In the genomic region with DNA sequence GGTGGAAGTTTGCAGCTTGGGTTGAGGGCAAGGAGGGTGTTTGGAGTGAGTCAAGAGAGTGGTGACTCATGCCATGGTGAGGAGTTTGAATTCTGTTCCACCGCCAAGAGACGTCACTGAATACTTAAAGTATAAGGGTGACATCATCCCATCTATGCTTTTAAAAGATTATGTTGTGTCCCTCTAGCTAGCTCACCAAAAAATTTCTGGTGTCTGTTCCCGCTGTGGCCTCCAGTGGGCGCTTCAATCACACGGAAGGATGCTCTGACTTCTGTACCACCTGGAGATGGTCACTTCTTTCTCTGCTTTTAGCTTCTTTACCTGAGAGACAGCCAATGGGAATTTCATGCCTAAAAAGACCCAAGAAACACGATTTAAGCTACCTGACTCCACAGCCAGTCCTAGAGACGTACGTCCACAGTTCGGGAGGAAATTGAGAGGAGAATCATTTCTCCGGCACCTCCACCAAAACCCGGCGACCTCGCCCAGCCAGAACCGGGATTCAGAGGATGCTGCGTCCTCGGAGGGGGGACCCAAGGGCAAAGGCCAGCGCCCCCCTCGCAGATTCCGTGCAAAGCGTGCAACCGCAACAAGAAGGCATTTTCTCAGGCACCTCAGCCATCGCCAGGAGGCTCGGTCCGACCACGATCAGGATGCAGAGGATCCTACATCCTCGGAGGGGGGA, we compare ENCODE assay signal across 8 mouse cellular contexts. TPM values are rescaled to one million over a fixed set of nuclear protein-coding genes. Genes with fewer than 3 reads are reported as not detected.
DNase-seq lines count a peak whose midpoint lies in the region; ATAC-seq and TF ChIP-seq lines count a peak whose summit lies in the region.

No protein-coding gene starts in this region.

- no peak for TF ChIP-seq POLR2A in liver, adult 2 months (IDR thresholded peaks at IDR 0.05; ENCODE audit: extremely low read depth, insufficient read depth, low read length)
- TF ChIP-seq POLR2A in myocyte (IDR thresholded peaks at IDR 0.05; ENCODE audit: insufficient read length, low read depth): no peak

- intact Hi-C loops in gastrocnemius, postnatal 14 days (cut with DNase I; ENCODE audit: low total_unique reads): loop anchor here (5.0 kb wide), 1 partner anchor 112 kb away; no protein-coding TSS in a partner anchor

- H3K79me2 ChIP-seq in liver, adult 2 months (ENCODE audit: control insufficient read depth, insufficient read depth, low read length): no peaks in the 10 kb centered on the region; the same call in 1 of the 2 replicates
- H3K79me2 ChIP-seq in myocyte (ENCODE audit: control insufficient read depth, insufficient read depth): peaks cover 21% of the 10 kb centered on the region

- WGBS in liver, adult 2 months: 8% methylated on average over 26 of the region's 26 CpGs
- WGBS in stomach, postnatal 0 days: 3% methylated on average over 26 of the region's 26 CpGs

- H3K4me2 ChIP-seq in myocyte (ENCODE audit: low read depth): peak overlapping the region; percentile 4
- peak overlapping the region; percentile 59 for H3K4me2 ChIP-seq in stomach, postnatal 0 days (replicated peaks; ENCODE audit: low read depth)

- no peak for TF ChIP-seq EP300 in stomach, postnatal 0 days (optimal IDR thresholded peaks at IDR 0.05)

- no peak overlapping the region for H3ac ChIP-seq in myocyte (ENCODE audit: control insufficient read depth, insufficient read length)

- no peaks in the 10 kb centered on the region for H3K36me3 ChIP-seq in liver, adult 2 months (ENCODE audit: control insufficient read depth, insufficient read depth, low read length)
- no peaks in the 10 kb centered on the region for H3K36me3 ChIP-seq in myocyte (ENCODE audit: control insufficient read depth, insufficient read depth)
- 0 out of 2 replicates have a peak, but pooled peaks cover 5% of the 10 kb centered on the region for H3K36me3 ChIP-seq in stomach, postnatal 0 days (ENCODE audit: control insufficient read depth, insufficient read depth, low read length)

- H3K9ac ChIP-seq in liver, adult 2 months (ENCODE audit: low read depth, low read length): no peak overlapping the region
- peak overlapping the region; percentile 35 for H3K9ac ChIP-seq in stomach, postnatal 0 days (ENCODE audit: low read length)

- 0 out of 2 replicates have a peak, but pooled peaks cover 5% of the 10 kb centered on the region for H3K27me3 ChIP-seq in liver, adult 2 months (ENCODE audit: control insufficient read depth, insufficient read depth, low read length)
- no peaks in the 10 kb centered on the region for H3K27me3 ChIP-seq in myocyte (ENCODE audit: control insufficient read depth, insufficient read depth, insufficient read length)
- H3K27me3 ChIP-seq in stomach, postnatal 0 days (ENCODE audit: control insufficient read depth, insufficient read depth, low read length): no peaks in the 10 kb centered on the region

- no peak overlapping the region for H3K4me3 ChIP-seq in liver, adult 2 months (ENCODE audit: insufficient read depth, low read depth, low read length)
- H3K4me3 ChIP-seq in myocyte: no peak overlapping the region
- peak overlapping the region; percentile 27 for H3K4me3 ChIP-seq in stomach, postnatal 0 days (ENCODE audit: low read depth, low read length)

- no peak overlapping the region for H3K27ac ChIP-seq in liver, adult 2 months (replicated peaks; ENCODE audit: insufficient read depth, low read depth, low read length)
- no peak overlapping the region for H3K27ac ChIP-seq in stomach, postnatal 0 days (replicated peaks)

- no peaks in the 10 kb centered on the region for H3K9me3 ChIP-seq in stomach, postnatal 0 days (ENCODE audit: control insufficient read depth, low read length)

- TF ChIP-seq CTCF in liver, adult 2 months (IDR thresholded peaks at IDR 0.05; ENCODE audit: low read depth, low read length): peak; percentile 69; the same call in 1 of the 2 replicates
- TF ChIP-seq CTCF in stomach, postnatal 0 days (IDR thresholded peaks at IDR 0.05; ENCODE audit: low read depth): peak; percentile 83

- DNase-seq in gastrocnemius, postnatal 10 days: peak; percentile 38
- DNase-seq in gastrocnemius, postnatal 14 days: no peak
- DNase-seq in cerebellum, adult 9-11 months: peak; percentile 80
- DNase-seq in frontal cortex, adult 2 months (ENCODE audit: extremely low spot score in 1 of 2, low spot score in 1 of 2): peak; percentile 70 to 94
- peak; percentile 53 for DNase-seq in kidney, adult 9 months
- no peak for DNase-seq in liver, adult 2 months (ENCODE audit: extremely low read depth, low read depth, low spot score)
- peak; percentile 59 for DNase-seq in stomach, postnatal 0 days (ENCODE audit: low spot score)

- peak; percentile 16; the same call in 1 of the 2 replicates for ATAC-seq in stomach, postnatal 0 days (ENCODE audit: low FRiP score, low TSS enrichment)

- peaks cover 5% of the 10 kb centered on the region for H3K4me1 ChIP-seq in liver, adult 2 months (ENCODE audit: control insufficient read depth, insufficient read depth, low read length)
- H3K4me1 ChIP-seq in stomach, postnatal 0 days (replicated peaks; ENCODE audit: control insufficient read depth, insufficient read depth): 0 out of 2 replicates have a peak, but pooled peaks cover 4% of the 10 kb centered on the region

TF ChIP-seq in myocyte, 11 proteins besides CTCF, POLR2A, EP300 and RAD21:
- TF ChIP-seq SRF (IDR thresholded peaks at IDR 0.05; ENCODE audit: control insufficient read depth, insufficient read length, low read depth) (no peak), MYOD1 (IDR thresholded peaks at IDR 0.05; ENCODE audit: control insufficient read depth in 1 of 3, insufficient read length in 2 of 3, low read depth in 2 of 3) (no peak), TCF3 (IDR thresholded peaks at IDR 0.05; ENCODE audit: insufficient read length, low read depth) (no peak), POLR2AphosphoS2 (IDR thresholded peaks at IDR 0.05; ENCODE audit: insufficient read length, low read depth) (no peak), MAX (IDR thresholded peaks at IDR 0.05; ENCODE audit: low read depth) (no peak), REST (IDR thresholded peaks at IDR 0.05; ENCODE audit: insufficient read depth, insufficient read length) (no peak), MYOG (IDR thresholded peaks at IDR 0.05; ENCODE audit: control insufficient read depth in 1 of 3, insufficient read depth in 1 of 3, insufficient read length in 2 of 3, low read depth in 2 of 3) (no peak), TCF12 (IDR thresholded peaks at IDR 0.05; ENCODE audit: insufficient read depth, poor library complexity, severe bottlenecking) (no peak), USF1 (IDR thresholded peaks at IDR 0.05; ENCODE audit: low read depth) (no peak), CEBPB (IDR thresholded peaks at IDR 0.05; ENCODE audit: insufficient read depth, poor library complexity, severe bottlenecking) (no peak), E2F4 (IDR thresholded peaks at IDR 0.05; ENCODE audit: insufficient read depth) (no peak)

RNA-seq across cellular contexts. Expression of gene 9430097D07Rik, which starts 0.4 kb away (rescaled TPM):
- not detected for total RNA-seq in gastrocnemius, postnatal 10 days (2021)
- total RNA-seq in gastrocnemius, postnatal 14 days (2021): not detected
- polyA plus RNA-seq in frontal cortex, adult 2 months (2012; rRNA removed): 0.38 and 0.46 TPM in 2 replicates
- not detected in 2 replicates for total RNA-seq in liver, adult 2 months (2014; rRNA removed)
- not detected in 2 replicates for polyA plus RNA-seq in liver, adult 2 months (2012; rRNA removed)
- 0.04 TPM for polyA plus RNA-seq in myocyte (2012; fragmentation: generic; extraction: Trizol)
- polyA plus RNA-seq in stomach, postnatal 0 days (2015; fragmentation: Nextera tagmentation; extraction: Ambion mirVana): not detected in 2 replicates

RNA-seq across cellular contexts. Expression of gene Pip5kl1, which starts 0.4 kb away (rescaled TPM):
- not detected for total RNA-seq in gastrocnemius, postnatal 10 days (2021)
- not detected for total RNA-seq in gastrocnemius, postnatal 14 days (2021)
- polyA plus RNA-seq in frontal cortex, adult 2 months (2012; rRNA removed): 22.7 and 23.6 TPM in 2 replicates
- not detected in 2 replicates for total RNA-seq in liver, adult 2 months (2014; rRNA removed)
- not detected in 2 replicates for polyA plus RNA-seq in liver, adult 2 months (2012; rRNA removed)
- polyA plus RNA-seq in myocyte (2012; fragmentation: generic; extraction: Trizol): 0.10 TPM
- 0.08 and 0.18 TPM in 2 replicates for polyA plus RNA-seq in stomach, postnatal 0 days (2015; fragmentation: Nextera tagmentation; extraction: Ambion mirVana)

RNA-seq across cellular contexts. Expression of gene Dpm2, which starts 4.4 kb away (rescaled TPM):
- 10 to 100 TPM; 19.6 to 25.7 TPM for total RNA-seq in gastrocnemius, postnatal 10 days (2021)
- 10 to 100 TPM; 17.6 to 17.8 TPM for total RNA-seq in gastrocnemius, postnatal 14 days (2021)
- 145 and 160 TPM in 2 replicates for polyA plus RNA-seq in frontal cortex, adult 2 months (2012; rRNA removed)
- total RNA-seq in liver, adult 2 months (2014; rRNA removed): 6.5 and 8.4 TPM in 2 replicates
- polyA plus RNA-seq in liver, adult 2 months (2012; rRNA removed): 73.7 and 104 TPM in 2 replicates
- polyA plus RNA-seq in myocyte (2012; fragmentation: generic; extraction: Trizol): 47.5 TPM
- 87.5 and 91.8 TPM in 2 replicates for polyA plus RNA-seq in stomach, postnatal 0 days (2015; fragmentation: Nextera tagmentation; extraction: Ambion mirVana)

RNA-seq across cellular contexts. Expression of gene St6galnac4, which starts 11.9 kb away (rescaled TPM):
- total RNA-seq in gastrocnemius, postnatal 10 days (2021): 10 to 100 TPM; 31.7 to 42.6 TPM
- 10 to 100 TPM; 25.6 to 26.3 TPM for total RNA-seq in gastrocnemius, postnatal 14 days (2021)
- polyA plus RNA-seq in frontal cortex, adult 2 months (2012; rRNA removed): 32.4 and 34.4 TPM in 2 replicates
- total RNA-seq in liver, adult 2 months (2014; rRNA removed): 0.74 and 1.2 TPM in 2 replicates
- polyA plus RNA-seq in liver, adult 2 months (2012; rRNA removed): 2.2 and 2.5 TPM in 2 replicates
- polyA plus RNA-seq in myocyte (2012; fragmentation: generic; extraction: Trizol): 75.4 TPM
- polyA plus RNA-seq in stomach, postnatal 0 days (2015; fragmentation: Nextera tagmentation; extraction: Ambion mirVana): 7.4 and 7.7 TPM in 2 replicates

RNA-seq across cellular contexts. Expression of gene St6galnac6, which starts 24.5 kb away (rescaled TPM):
- total RNA-seq in gastrocnemius, postnatal 10 days (2021): 10 to 100 TPM; 59.7 to 66.0 TPM
- total RNA-seq in gastrocnemius, postnatal 14 days (2021): 10 to 100 TPM; 42.7 to 51.0 TPM
- 98.8 and 112 TPM in 2 replicates for polyA plus RNA-seq in frontal cortex, adult 2 months (2012; rRNA removed)
- total RNA-seq in liver, adult 2 months (2014; rRNA removed): 38.0 and 45.6 TPM in 2 replicates
- 90.0 and 134 TPM in 2 replicates for polyA plus RNA-seq in liver, adult 2 months (2012; rRNA removed)
- 48.7 TPM for polyA plus RNA-seq in myocyte (2012; fragmentation: generic; extraction: Trizol)
- 9.1 and 11.3 TPM in 2 replicates for polyA plus RNA-seq in stomach, postnatal 0 days (2015; fragmentation: Nextera tagmentation; extraction: Ambion mirVana)

Comparison
In these comparisons a context has a peak if more than half of its experiments do, and no peak if none do; other contexts are left out.
1. DNase-seq: peak in gastrocnemius, postnatal 10 days (single experiment), cerebellum, adult 9-11 months (single experiment), frontal cortex, adult 2 months (2 of 2), kidney, adult 9 months (single experiment) and stomach, postnatal 0 days (single experiment); none in gastrocnemius, postnatal 14 days (single experiment) and liver, adult 2 months (single experiment).
2. RNA of gene Pip5kl1, which starts 0.4 kb away (polyA plus RNA-seq): 22.7 to 23.6 TPM in frontal cortex, adult 2 months; 0.10 TPM in myocyte (single experiment), 0.08 to 0.18 TPM in stomach, postnatal 0 days and not detected in liver, adult 2 months; every median in the first group is over 10 times any median in the second.